Mouse (Mus musculus) kidney, embryonic 16.5 days (tissue): ENCODE results near the gene Fam222a. TPM values are rescaled to one million over a fixed set of nuclear protein-coding genes. Genes with fewer than 3 reads are reported as not detected.

Source experiments
- ATAC-seq: fragments of 200-750 bp; cut with Nextera tagmentation; 2 replicates; pipeline ENCODE4 v1.8.0; 2017; ENCODE audit warnings: moderate TSS enrichment; ENCODE audit not compliant: low FRiP score, low TSS enrichment
- H3K27ac ChIP-seq: fragments of 300-500 bp; sonication (generic); 2 replicates; pipeline ENCODE4 v1.5.1; 2014; ENCODE audit warnings: low read length
- H3K27me3 ChIP-seq: fragments of 300-500 bp; sonication (generic); 2 replicates; pipeline ENCODE4 v1.6.1; 2014; ENCODE audit warnings: low read length, control low read depth, mixed read lengths; ENCODE audit not compliant: insufficient read depth
- H3K36me3 ChIP-seq: fragments of 300-500 bp; sonication (generic); 2 replicates; pipeline ENCODE4 v1.6.1; 2014; ENCODE audit warnings: low read length, control low read depth, mixed read lengths; ENCODE audit not compliant: insufficient read depth
- H3K4me1 ChIP-seq: fragments of 300-500 bp; sonication (generic); 2 replicates; pipeline ENCODE4 v1.6.1; 2014; ENCODE audit warnings: low read length, control low read depth, mixed read lengths; ENCODE audit not compliant: insufficient read depth
- H3K4me2 ChIP-seq: fragments of 300-500 bp; sonication (generic); replicated peaks from 2 replicates; pipeline ENCODE4 v1.6.1; 2014; ENCODE audit warnings: low read depth, low read length
- H3K4me3 ChIP-seq: fragments of 300-500 bp; sonication (generic); 2 replicates; pipeline ENCODE4 v1.5.1; 2014; ENCODE audit warnings: mild to moderate bottlenecking, low read length
- H3K9ac ChIP-seq: fragments of 300-500 bp; sonication (generic); replicated peaks from 2 replicates; pipeline ENCODE4 v1.6.1; 2014; ENCODE audit warnings: low read length
- H3K9me3 ChIP-seq: fragments of 300-500 bp; sonication (generic); 2 replicates; pipeline ENCODE4 v1.6.1; 2016; ENCODE audit warnings: low read length, control low read depth
- WGBS: fragments of 180-500 bp; shearing (Covaris S2); extraction: QIAGEN DNeasy Blood & Tissue Kit; methylation state at CpG from one replicate; pipeline ENCODE4 v1.1.7; 2014; 5-methylcytosine and 5-hydroxymethylcytosine counted together
- polyA plus RNA-seq: library from polyadenylated mRNA; unstranded; fragments of >200 nt; fragmentation: Nextera tagmentation; extraction: Ambion mirVana; gene quantifications from 2 replicates; pipeline ENCODE4 v1.2.1, GENCODE M21; 2015

Fam222a gene
- polyA plus RNA-seq, 1 experiment from 2014 or later = 4.1 TPM

- ATAC-seq = no peak
- no peak overlapping the region for H3K27ac ChIP-seq
- no peak overlapping the region for H3K4me2 ChIP-seq
- H3K9me3 ChIP-seq = no peaks in the 10 kb centered on the region
- 44% methylated on average over 6 of the region's 6 CpGs for WGBS
- no peaks in the 10 kb centered on the region for H3K27me3 ChIP-seq
- peaks cover 28% of the 10 kb centered on the region for H3K4me1 ChIP-seq
- no peaks in the 10 kb centered on the region for H3K36me3 ChIP-seq
- no peak overlapping the region for H3K4me3 ChIP-seq
- H3K9ac ChIP-seq = no peak overlapping the region
Observed at GRCm38 (mm10) chr5:114644918-114645317, 77.1 kb downstream of the Fam222a start.

GRCm38 (mm10) chr5:114645916-114646315 lies 78.1 kb downstream of the Fam222a start:
- Histone ChIP-seq H3K4me3 (no peak overlapping the region), H3K36me3 (no peaks in the 10 kb centered on the region), H3K27me3 (no peaks in the 10 kb centered on the region), H3K9ac (no peak overlapping the region), H3K4me2 (no peak overlapping the region), H3K27ac (no peak overlapping the region), H3K4me1 (peaks cover 31% of the 10 kb centered on the region), H3K9me3 (no peaks in the 10 kb centered on the region)
- 86% methylated on average over 5 of the region's 5 CpGs for WGBS
- ATAC-seq = no peak

GRCm38 (mm10) chr5:114647211-114647974 lies 79.6 kb downstream of the Fam222a start:
- 2% methylated on average over 27 of the region's 27 CpGs for WGBS
- Histone ChIP-seq H3K27me3 (no peaks in the 10 kb centered on the region), H3K9me3 (no peaks in the 10 kb centered on the region), H3K36me3 (no peaks in the 10 kb centered on the region), H3K4me3 (peak overlapping the region; percentile 39), H3K27ac (peak overlapping the region; percentile 71), H3K4me1 (peaks cover 45% of the 10 kb centered on the region), H3K9ac (peak overlapping the region; percentile 52), H3K4me2 (peak overlapping the region; percentile 63)
- peak; percentile 56 for ATAC-seq

GRCm38 (mm10) chr5:114648728-114649311 lies 81.0 kb downstream of the Fam222a start:
- peak overlapping the region; percentile 63 for H3K27ac ChIP-seq
- ATAC-seq = no peak

GRCm38 (mm10) chr5:114651002-114651401 lies 83.2 kb downstream of the Fam222a start:
- Histone ChIP-seq H3K27ac (0 out of 2 replicates have a peak overlapping the region, but pooled peaks have one; percentile 41), H3K4me3 (no peak overlapping the region), H3K27me3 (no peaks in the 10 kb centered on the region), H3K4me1 (peaks cover 53% of the 10 kb centered on the region), H3K4me2 (peak overlapping the region; percentile 17), H3K9me3 (no peaks in the 10 kb centered on the region), H3K36me3 (no peaks in the 10 kb centered on the region), H3K9ac (peak overlapping the region; percentile 37)
- WGBS = 17% methylated on average over 14 of the region's 14 CpGs
- no peak for ATAC-seq

More at GRCm38 (mm10) chr5:114648728-114649311, 81.0 kb downstream of the Fam222a start:
- no peak overlapping the region for H3K4me3 ChIP-seq
- H3K4me1 ChIP-seq = peaks cover 45% of the 10 kb centered on the region
- no peaks in the 10 kb centered on the region for H3K9me3 ChIP-seq
- WGBS = 58% methylated on average over 11 of the region's 11 CpGs
- H3K36me3 ChIP-seq = no peaks in the 10 kb centered on the region
- no peak overlapping the region for H3K4me2 ChIP-seq
- no peak overlapping the region for H3K9ac ChIP-seq
- no peaks in the 10 kb centered on the region for H3K27me3 ChIP-seq

GRCm38 (mm10) chr5:114651449-114651848 lies 83.6 kb downstream of the Fam222a start:
- no peaks in the 10 kb centered on the region for H3K9me3 ChIP-seq
- peak overlapping the region; percentile 41; the same call in 1 of the 2 replicates for H3K27ac ChIP-seq
- peak overlapping the region; percentile 17 for H3K4me2 ChIP-seq
- peaks cover 2% of the 10 kb centered on the region; the same call in 1 of the 2 replicates for H3K27me3 ChIP-seq
- 9% methylated on average over 3 of the region's 3 CpGs for WGBS
- no peaks in the 10 kb centered on the region for H3K36me3 ChIP-seq
- H3K4me3 ChIP-seq = no peak overlapping the region
- ATAC-seq = no peak
- peak overlapping the region; percentile 37; the same call in 1 of the 2 replicates for H3K9ac ChIP-seq
- H3K4me1 ChIP-seq = peaks cover 57% of the 10 kb centered on the region

GRCm38 (mm10) chr5:114653656-114654437 lies 86.0 kb downstream of the Fam222a start:
- Histone ChIP-seq H3K4me3 (no peak overlapping the region), H3K9ac (no peak overlapping the region), H3K27me3 (peaks cover 11% of the 10 kb centered on the region; the same call in 1 of the 2 replicates), H3K27ac (no peak overlapping the region), H3K4me1 (peaks cover 42% of the 10 kb centered on the region), H3K4me2 (no peak overlapping the region), H3K9me3 (no peaks in the 10 kb centered on the region), H3K36me3 (no peaks in the 10 kb centered on the region)
- 63% methylated on average over 12 of the region's 15 CpGs for WGBS
- ATAC-seq = no peak

- no peaks in the 10 kb centered on the region for H3K9me3 ChIP-seq
- H3K4me1 ChIP-seq = peaks cover 33% of the 10 kb centered on the region
- H3K27ac ChIP-seq = peak overlapping the region; percentile 44
- no peak overlapping the region for H3K4me3 ChIP-seq
- H3K9ac ChIP-seq = no peak overlapping the region
- H3K27me3 ChIP-seq = peaks cover 16% of the 10 kb centered on the region; the same call in 1 of the 2 replicates
- no peaks in the 10 kb centered on the region for H3K36me3 ChIP-seq
- ATAC-seq = peak; percentile 37; the same call in 1 of the 2 replicates
- 71% methylated on average over 5 of the region's 5 CpGs for WGBS
- no peak overlapping the region for H3K4me2 ChIP-seq
Observed at GRCm38 (mm10) chr5:114655721-114656120, 87.9 kb downstream of the Fam222a start.

GRCm38 (mm10) chr5:114656305-114656704 lies 88.5 kb downstream of the Fam222a start:
- no peaks in the 10 kb centered on the region for H3K36me3 ChIP-seq
- no peak overlapping the region for H3K4me3 ChIP-seq
- WGBS = 65% methylated on average over 7 of the region's 7 CpGs
- no peak for ATAC-seq
- H3K27ac ChIP-seq = peak overlapping the region; percentile 31
- 0 out of 2 replicates have a peak overlapping the region, but pooled peaks have one; percentile 4 for H3K4me2 ChIP-seq
- no peak overlapping the region for H3K9ac ChIP-seq
- H3K4me1 ChIP-seq = peaks cover 27% of the 10 kb centered on the region
- H3K9me3 ChIP-seq = no peaks in the 10 kb centered on the region
- H3K27me3 ChIP-seq = peaks cover 16% of the 10 kb centered on the region; the same call in 1 of the 2 replicates
